Mouse (Mus musculus) CH12F3 (cell line): ENCODE measurements at regions not wholly inside any gene's neighbourhood (a gene's known extent, or its start where the extent isn't known, plus 50 kb on each side); places are given as distances from the start of the nearest gene placed in this dataset.
"Not testable (repeated sequence)": the region's sequence is repeated elsewhere in the genome, so short reads cannot be mapped to it uniquely, and the experiment has no call there.

Experiments used
- in situ Hi-C: fragments of 300-500 bp; cut with MboI; formaldehyde crosslinking; loops from 2 replicates; pipeline ENCODE4 v1.14.3; 2020; ENCODE audit warnings: low sequenced_read_pairs

DNA sequence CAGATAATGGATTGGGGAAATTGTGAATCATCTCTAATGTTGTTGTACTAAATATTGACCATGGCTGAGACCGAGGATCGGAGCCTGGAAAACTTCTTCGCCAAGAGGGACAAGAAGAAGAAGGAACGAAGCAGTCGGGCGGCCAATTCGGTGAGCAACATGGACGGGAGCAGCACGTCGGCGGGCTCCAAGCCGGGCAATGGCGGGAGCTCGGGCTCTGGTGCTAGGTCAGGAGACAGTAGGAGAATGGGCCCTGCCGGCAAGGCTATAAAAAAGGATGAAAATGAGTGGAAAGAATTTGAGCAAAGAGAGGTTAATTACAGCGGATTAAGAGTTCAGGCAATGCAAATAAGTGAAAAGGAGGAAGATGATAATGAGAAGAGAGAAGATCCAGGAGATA lies 55.0 kb upstream of the Zfp990 start:
- in situ Hi-C loops = not testable (repeated sequence)

- in situ Hi-C loops = no loop called here
These were observed 62.0 kb upstream of the Zfp990 start for GRCm38 (mm10) chr4:145448586-145448985.

DNA sequence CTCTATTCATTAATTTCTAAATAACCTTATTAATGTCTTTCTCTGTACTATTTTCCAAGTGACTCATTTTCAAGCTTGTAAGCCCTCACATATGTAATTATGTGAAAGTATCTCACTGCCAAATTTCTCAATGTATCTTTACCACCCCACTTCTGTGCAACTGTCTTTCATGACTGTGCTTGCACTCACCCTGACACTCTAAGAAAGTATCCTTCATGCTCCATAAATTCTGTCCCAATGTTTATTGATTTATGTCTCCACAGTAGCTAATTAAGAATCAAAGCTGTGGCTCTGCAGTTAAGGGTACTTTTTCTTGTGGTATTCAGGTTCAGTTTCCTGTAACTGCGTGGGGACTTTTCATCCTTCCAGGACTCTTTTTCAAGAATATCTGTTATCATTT lies 73.8 kb upstream of the Zfp990 start:
- in situ Hi-C loops = not testable (repeated sequence)

DNA sequence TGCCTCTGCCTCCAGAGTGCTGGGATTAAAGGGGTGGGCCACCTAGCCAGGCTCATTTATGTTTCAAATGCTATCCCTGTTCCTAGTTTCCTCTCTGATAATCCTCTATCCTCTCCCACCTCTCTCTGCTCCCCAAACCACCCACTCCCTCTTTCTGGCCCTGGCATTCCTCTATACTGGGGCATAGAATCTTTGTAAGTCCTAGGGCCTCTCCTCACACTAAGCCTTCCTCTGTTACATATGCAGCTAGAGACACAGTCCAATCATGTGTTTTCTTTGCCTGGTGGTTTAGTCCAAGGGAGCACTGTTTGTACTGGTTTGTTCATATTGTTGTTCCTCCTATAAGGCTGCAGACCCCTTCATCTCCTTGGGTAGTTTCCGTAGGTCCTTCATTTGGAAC lies 76.0 kb upstream of the Zfp990 start:
- in situ Hi-C loops = no loop called here

DNA sequence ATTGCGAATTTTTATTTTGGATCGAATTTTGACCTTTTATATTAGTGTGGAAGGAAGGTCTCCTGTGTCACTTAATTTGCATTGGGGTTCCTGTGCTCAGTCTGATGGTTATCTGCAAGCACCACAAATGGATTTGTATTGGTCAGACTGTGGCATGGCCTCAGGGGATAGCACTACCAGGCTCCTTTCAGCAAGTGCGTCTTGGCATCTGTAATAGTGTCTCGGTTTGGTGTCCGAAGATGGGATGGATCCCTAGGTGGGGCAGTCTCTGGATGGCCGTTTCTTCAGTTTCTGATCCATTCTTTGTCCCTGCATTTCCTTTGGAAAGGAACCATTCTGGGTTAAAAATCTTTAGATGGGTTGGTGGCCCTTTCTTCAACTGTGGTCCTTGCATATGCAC lies 76.5 kb upstream of the Zfp990 start:
- in situ Hi-C loops = no loop called here

DNA sequence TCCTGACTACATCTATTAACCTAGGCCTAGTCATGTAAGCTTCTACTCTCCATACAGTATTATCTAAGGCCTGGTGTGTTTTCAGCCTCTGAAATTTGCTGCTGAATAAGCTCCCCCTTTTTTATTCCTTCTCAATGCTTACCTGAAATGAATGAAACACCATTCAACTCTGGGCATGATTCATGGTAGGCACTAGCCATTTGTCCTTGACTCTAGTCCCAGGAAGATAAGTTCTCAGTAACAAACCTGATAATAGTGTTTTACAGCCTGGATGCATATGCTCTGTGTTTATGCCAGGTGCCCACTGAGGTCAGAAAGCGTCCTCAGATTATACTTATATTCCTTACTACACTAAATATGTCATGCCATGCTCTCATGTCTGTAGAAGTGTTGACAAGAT lies 77.3 kb upstream of the Zfp990 start:
- in situ Hi-C loops = not testable (repeated sequence)

- in situ Hi-C loops = no loop called here
These were observed 78.4 kb upstream of the Zfp990 start for GRCm38 (mm10) chr4:145431910-145432765.

GRCm38 (mm10) chr4:145417837-145418236 lies 92.7 kb upstream of the Zfp990 start:
- in situ Hi-C loops = not testable (repeated sequence)

GRCm38 (mm10) chr4:145411141-145411540 lies 96.2 kb upstream of the Tnfrsf8 start:
- in situ Hi-C loops = no loop called here

DNA sequence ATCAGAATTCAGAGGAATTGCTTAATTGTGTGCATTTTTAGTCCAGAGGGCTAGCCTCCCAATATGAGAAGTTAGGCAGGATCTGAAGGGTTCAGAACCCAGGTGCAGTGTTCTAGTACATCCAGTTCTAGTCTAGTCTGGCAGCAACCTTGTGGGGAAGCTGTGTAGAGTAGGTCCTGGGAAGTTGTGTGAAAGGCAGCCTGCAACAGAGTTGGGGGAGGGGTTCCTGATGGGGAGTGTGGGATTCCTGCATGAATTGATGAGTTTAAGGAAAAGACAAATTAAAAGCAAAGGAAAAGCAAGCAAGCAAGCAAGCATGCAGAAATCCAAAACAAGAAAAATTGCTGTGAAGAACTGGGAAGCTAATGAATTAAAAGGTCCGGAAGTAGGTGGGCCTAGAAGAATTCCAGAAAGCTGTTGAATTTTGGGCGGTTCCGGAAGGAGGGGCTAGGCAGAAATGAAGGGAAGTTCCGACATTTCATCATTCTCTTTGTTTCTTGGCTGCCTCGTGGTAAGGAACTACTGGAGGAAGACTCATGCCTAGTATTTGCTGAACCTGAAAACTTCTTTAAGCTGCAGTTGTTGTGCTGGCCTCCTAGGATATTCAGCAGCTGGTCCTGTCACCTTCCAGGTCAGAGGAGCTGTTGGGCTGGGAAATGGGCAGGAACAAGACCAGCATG lies 95.0 kb upstream of the Tnfrsf8 start:
- in situ Hi-C loops = loop anchor here (5.0 kb wide), 1 partner anchor 172 kb away; no protein-coding TSS in a partner anchor

DNA sequence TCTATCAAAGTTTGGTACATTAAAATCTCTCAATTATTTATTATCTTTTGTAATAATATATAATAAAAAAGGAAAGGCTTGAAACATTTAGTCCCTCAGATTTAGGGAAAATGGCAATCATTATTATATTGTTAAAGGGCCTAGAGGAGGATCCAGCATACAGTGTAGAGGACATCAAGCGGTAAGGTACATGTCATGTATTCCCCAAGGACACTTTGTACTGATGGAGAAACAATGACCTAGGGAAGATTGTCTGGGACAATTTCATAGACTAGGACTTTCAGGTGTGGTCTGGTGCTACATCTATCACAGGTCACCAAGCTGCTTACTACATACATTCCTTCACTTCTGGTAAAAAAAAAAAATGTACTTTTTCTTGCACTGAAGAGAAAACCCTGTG lies 91.1 kb upstream of the Tnfrsf8 start:
- in situ Hi-C loops = loop anchor here (5.0 kb wide), 1 partner anchor 176 kb away; no protein-coding TSS in a partner anchor

- in situ Hi-C loops = not testable (repeated sequence)
These were observed 89.3 kb upstream of the Tnfrsf8 start for GRCm38 (mm10) chr4:145404230-145404629.

DNA sequence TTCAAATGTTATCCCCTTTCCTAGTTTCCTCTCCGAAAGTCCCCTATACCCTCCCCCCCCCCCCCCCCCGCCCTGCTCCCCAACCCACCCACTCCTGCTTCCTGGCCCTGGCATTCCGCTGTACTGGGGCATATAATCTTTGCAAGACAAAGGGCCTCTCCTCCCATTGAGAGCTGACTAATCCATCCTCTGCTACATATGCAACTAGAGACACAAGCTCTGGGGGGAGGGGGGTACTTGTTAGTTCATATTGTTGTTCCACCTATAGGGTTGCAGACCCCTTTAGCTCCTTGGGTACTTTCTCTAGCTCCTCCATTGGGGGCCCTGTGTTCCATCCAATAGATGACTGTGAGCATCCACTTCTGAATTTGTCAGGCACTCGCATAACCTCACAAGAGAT lies 63.9 kb upstream of the Tnfrsf8 start:
- in situ Hi-C loops = not testable (repeated sequence)

DNA sequence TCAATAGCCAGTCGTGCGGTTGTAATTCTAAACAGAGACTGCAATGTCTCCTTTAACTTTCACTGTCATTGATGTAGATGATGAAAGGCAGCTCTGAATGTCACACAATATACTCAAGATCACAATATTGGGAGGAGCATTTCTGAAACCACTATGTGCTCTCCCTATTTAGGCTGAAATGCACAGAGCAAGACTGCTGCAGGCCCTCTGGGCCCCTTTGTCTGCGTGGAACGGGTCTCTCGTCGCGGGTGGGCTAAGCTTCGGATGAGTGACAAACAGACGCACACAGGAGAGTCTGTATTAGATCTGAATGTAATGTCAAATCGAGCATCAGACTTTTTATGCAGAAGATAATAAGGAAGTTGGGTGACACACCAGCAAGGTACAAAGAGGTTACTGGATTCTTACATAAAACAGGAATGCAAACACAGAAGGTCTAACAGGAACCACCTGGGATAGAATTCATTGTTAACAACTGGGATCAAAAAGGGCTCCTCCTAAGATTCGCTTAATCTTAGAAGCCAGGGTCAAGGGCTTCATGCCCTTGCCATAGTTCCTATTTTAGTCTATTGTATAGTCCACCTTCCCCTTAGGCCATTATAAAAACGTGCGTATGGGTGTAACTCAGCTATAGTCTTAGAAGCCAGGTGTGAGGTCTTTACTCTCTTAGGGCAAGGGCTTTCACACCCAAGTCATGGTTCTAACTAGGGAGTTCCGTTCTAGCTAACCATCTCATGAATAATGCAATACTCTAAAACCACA lies 62.5 kb upstream of the Tnfrsf8 start:
- in situ Hi-C loops = not testable (repeated sequence)

DNA sequence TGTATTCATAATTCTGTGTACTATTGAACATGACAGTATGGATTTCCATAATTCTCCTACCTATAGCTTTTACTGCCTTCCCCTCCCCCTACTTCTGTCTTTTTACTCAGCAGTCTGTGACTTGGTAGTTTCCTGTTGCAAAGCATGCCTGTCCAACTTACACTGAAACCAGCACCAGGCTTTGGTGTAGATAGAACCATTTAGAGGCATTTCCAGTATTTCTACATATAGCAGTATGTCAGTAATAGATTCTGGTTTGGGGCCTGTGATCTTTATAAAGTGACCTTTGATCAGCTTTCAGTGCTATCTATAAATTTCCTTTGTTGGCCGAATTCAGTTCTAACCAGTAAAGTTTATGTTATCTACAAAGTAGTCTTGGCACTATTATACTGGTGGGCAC lies 54.8 kb upstream of the Tnfrsf8 start:
- in situ Hi-C loops = no loop called here

GRCm38 (mm10) chr4:145367274-145367822 lies 52.4 kb upstream of the Tnfrsf8 start:
- in situ Hi-C loops = no loop called here

- in situ Hi-C loops = no loop called here
These were observed 51.3 kb upstream of the Tnfrsf8 start for GRCm38 (mm10) chr4:145366301-145366700.

DNA sequence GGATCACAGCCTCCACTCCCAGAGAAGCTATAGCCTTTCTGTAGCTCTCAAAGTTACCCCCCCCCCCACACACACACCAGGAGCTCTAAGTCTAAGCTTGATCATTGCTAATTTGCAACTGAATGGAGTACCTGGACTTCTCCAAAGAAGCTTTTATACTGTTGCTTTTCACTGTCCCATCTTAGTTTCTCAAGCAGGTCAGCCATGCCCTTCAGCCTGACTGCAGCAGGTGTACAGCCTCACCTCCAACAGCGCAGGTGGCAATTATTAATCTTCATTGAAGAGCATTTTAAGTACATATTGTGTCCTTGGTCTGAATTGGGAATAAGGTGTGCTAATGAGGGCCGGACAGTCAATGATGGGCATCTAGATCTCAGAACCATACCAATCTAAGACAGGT lies 50.8 kb upstream of the Tnfrsf8 start:
- in situ Hi-C loops = not testable (repeated sequence)
